Mouse (Mus musculus) MEL (cell line): ENCODE data around the gene Rccd1. TPM values are rescaled to one million over a fixed set of nuclear protein-coding genes. Genes with fewer than 3 reads are reported as not detected.

ENCODE experiments used
- DNase-seq: peaks from one replicate; pipeline ENCODE4 v3.0.0; 2011; ENCODE audit warnings: low read depth, low spot score
- H3K27ac ChIP-seq: 2 replicates; pipeline ENCODE4 v1.5.1; 2012; ENCODE audit warnings: low read depth, mild to moderate bottlenecking, control low read depth, low read length, moderate library complexity; ENCODE audit not compliant: control insufficient read depth
- H3K27me3 ChIP-seq, 2 experiments: fragments of 150-350 bp in 1 of 2; sonication (generic) in 1 of 2; 2 replicates each; pipeline ENCODE4 v1.6.1; 2012; ENCODE audit warnings: low read length in 2 of 2, mild to moderate bottlenecking in 2 of 2, improper control_type of control experiment in 1 of 2, moderate library complexity in 1 of 2; ENCODE audit not compliant: insufficient read depth in 2 of 2, control insufficient read depth in 1 of 2
- H3K36me3 ChIP-seq, 2 experiments: 2 replicates each; pipeline ENCODE4 v1.6.1; 2012 to 2014; ENCODE audit warnings: low read length in 2 of 2, improper control_type of control experiment in 1 of 2, inconsistent platforms in 1 of 2, mild to moderate bottlenecking in 1 of 2; ENCODE audit not compliant: insufficient read depth in 2 of 2, control insufficient read depth in 1 of 2
- H3K4me1 ChIP-seq, 2 experiments: fragments of 150-350 bp in 1 of 2; sonication (generic) in 1 of 2; 2 replicates each; pipeline ENCODE4 v1.6.1; 2012; ENCODE audit warnings: low read length in 2 of 2, improper control_type of control experiment in 1 of 2, mild to moderate bottlenecking in 1 of 2; ENCODE audit not compliant: insufficient read depth in 2 of 2, control insufficient read depth in 1 of 2
- H3K4me3 ChIP-seq, 2 experiments: fragments of 150-350 bp in 1 of 2; sonication (generic) in 1 of 2; 2 replicates each; pipeline ENCODE4 v1.5.1; 2012; ENCODE audit warnings: low read depth in 2 of 2, low read length in 2 of 2, mild to moderate bottlenecking in 2 of 2, moderate library complexity in 2 of 2, control low read depth in 1 of 2, improper control_type of control experiment in 1 of 2; ENCODE audit not compliant: control insufficient read depth in 1 of 2, insufficient read depth in 1 of 2
- H3K79me2 ChIP-seq: 2 replicates; pipeline ENCODE4 v1.6.1; 2012; ENCODE audit warnings: mild to moderate bottlenecking, low read length, moderate library complexity; ENCODE audit not compliant: control insufficient read depth, poor library complexity, insufficient read depth
- H3K9ac ChIP-seq: 2 replicates; pipeline ENCODE4 v1.6.1; 2012; ENCODE audit warnings: low read depth, mild to moderate bottlenecking, control low read depth, low read length, moderate library complexity; ENCODE audit not compliant: control insufficient read depth, poor library complexity, severe bottlenecking
- H3K9me3 ChIP-seq: fragments of 150-350 bp; sonication (generic); replicated peaks from 2 replicates; pipeline ENCODE4 v1.6.1; 2012; ENCODE audit warnings: mild to moderate bottlenecking, low read length, improper control_type of control experiment, moderate library complexity; ENCODE audit not compliant: insufficient read depth
- BHLHE40 ChIP-seq: IDR thresholded peaks from 2 replicates; pipeline ENCODE4 v1.6.1; 2012; ENCODE audit warnings: low read depth, mild to moderate bottlenecking, inconsistent platforms, low read length, improper control_type of control experiment, borderline replicate concordance
- CHD2 ChIP-seq: IDR thresholded peaks from 2 replicates; pipeline ENCODE4 v1.6.1; 2011; ENCODE audit warnings: low read length, improper control_type of control experiment
- E2F4 ChIP-seq: IDR thresholded peaks from 2 replicates; pipeline ENCODE4 v1.6.1; 2011; ENCODE audit warnings: low read depth, low read length, improper control_type of control experiment, borderline replicate concordance
- ELF1 ChIP-seq: IDR thresholded peaks from 2 replicates; pipeline ENCODE4 v1.6.1; 2014; ENCODE audit warnings: low read depth, mild to moderate bottlenecking, inconsistent platforms, low read length, improper control_type of control experiment, moderate library complexity
- EP300 ChIP-seq, 2 experiments: IDR thresholded peaks; 2 replicates each; pipeline ENCODE4 v1.6.1; 2011; ENCODE audit warnings: improper control_type of control experiment in 2 of 2, low read length in 2 of 2, low read depth in 1 of 2, mild to moderate bottlenecking in 1 of 2
- HCFC1 ChIP-seq: IDR thresholded peaks from 2 replicates; pipeline ENCODE4 v1.6.1; 2012; ENCODE audit warnings: low read depth, mild to moderate bottlenecking, inconsistent platforms, low read length, improper control_type of control experiment, moderate library complexity
- JUND ChIP-seq: IDR thresholded peaks from 2 replicates; pipeline ENCODE4 v1.6.1; 2011; ENCODE audit warnings: low read depth, mild to moderate bottlenecking, improper control_type of control experiment, low read length
- KAT2A ChIP-seq: conservative IDR thresholded peaks from 2 replicates; pipeline ENCODE4 v1.6.1; 2012; ENCODE audit warnings: low read depth, low read length, improper control_type of control experiment, inconsistent platforms
- MAFK ChIP-seq: IDR thresholded peaks from 2 replicates; pipeline ENCODE4 v1.6.1; 2011; ENCODE audit warnings: low read depth, mild to moderate bottlenecking, low read length, improper control_type of control experiment, borderline replicate concordance
- MAZ ChIP-seq: IDR thresholded peaks from 2 replicates; pipeline ENCODE4 v1.6.1; 2012; ENCODE audit warnings: low read depth, mild to moderate bottlenecking, inconsistent platforms, low read length, improper control_type of control experiment
- MXI1 ChIP-seq: IDR thresholded peaks from 2 replicates; pipeline ENCODE4 v1.6.1; 2011; ENCODE audit warnings: mild to moderate bottlenecking, low read depth, low read length, improper control_type of control experiment
- MYB ChIP-seq: IDR thresholded peaks from 2 replicates; pipeline ENCODE4 v1.6.1; 2011; ENCODE audit warnings: mild to moderate bottlenecking, low read depth, low read length, improper control_type of control experiment
- MYC ChIP-seq: IDR thresholded peaks from 2 replicates; pipeline ENCODE4 v1.6.1; 2011; ENCODE audit warnings: low read depth, mild to moderate bottlenecking, low read length, improper control_type of control experiment, moderate library complexity
- NELFE ChIP-seq: IDR thresholded peaks from 2 replicates; pipeline ENCODE4 v1.6.1; 2011; ENCODE audit warnings: low read depth, low read length, improper control_type of control experiment
- POLR2A ChIP-seq, 2 experiments: IDR thresholded peaks; 2 replicates each; pipeline ENCODE4 v1.6.1; 2011 to 2012; ENCODE audit warnings: low read length in 2 of 2, mild to moderate bottlenecking in 2 of 2, control low read depth in 1 of 2, improper control_type of control experiment in 1 of 2, low read depth in 1 of 2, moderate library complexity in 1 of 2; ENCODE audit not compliant: control insufficient read depth in 1 of 2, insufficient read depth in 1 of 2, poor library complexity in 1 of 2
- POLR2AphosphoS2 ChIP-seq: IDR thresholded peaks from 2 replicates; pipeline ENCODE4 v1.6.1; 2011; ENCODE audit warnings: low read length, improper control_type of control experiment
- POLR2AphosphoS5 ChIP-seq: IDR thresholded peaks from 2 replicates; pipeline ENCODE4 v1.6.1; 2012; ENCODE audit warnings: low read depth, borderline replicate concordance, mild to moderate bottlenecking, inconsistent platforms, low read length, moderate library complexity, mixed read lengths
- RCOR1 ChIP-seq: IDR thresholded peaks from 2 replicates; pipeline ENCODE4 v1.6.1; 2012; ENCODE audit warnings: low read depth, mild to moderate bottlenecking, inconsistent platforms, low read length, improper control_type of control experiment
- SIN3A ChIP-seq: IDR thresholded peaks from 2 replicates; pipeline ENCODE4 v1.6.1; 2012; ENCODE audit warnings: low read length, improper control_type of control experiment, inconsistent platforms
- SMC3 ChIP-seq: IDR thresholded peaks from 2 replicates; pipeline ENCODE4 v1.6.1; 2011; ENCODE audit warnings: low read depth, low read length, improper control_type of control experiment
- TAL1 ChIP-seq: IDR thresholded peaks from 2 replicates; pipeline ENCODE4 v1.6.1; 2012; ENCODE audit warnings: mild to moderate bottlenecking, inconsistent platforms, low read length, moderate library complexity, mixed read lengths
- TBP ChIP-seq: IDR thresholded peaks from 2 replicates; pipeline ENCODE4 v1.8.0; 2011; ENCODE audit warnings: low read depth, low read length, improper control_type of control experiment
- TCF12 ChIP-seq: IDR thresholded peaks from 2 replicates; pipeline ENCODE4 v1.6.1; 2014; ENCODE audit warnings: low read depth, mild to moderate bottlenecking, inconsistent platforms, low read length, improper control_type of control experiment, moderate library complexity
- UBTF ChIP-seq: IDR thresholded peaks from 2 replicates; pipeline ENCODE4 v1.6.1; 2012; ENCODE audit warnings: low read depth, mild to moderate bottlenecking, inconsistent platforms, low read length, improper control_type of control experiment, moderate library complexity, borderline replicate concordance; ENCODE audit not compliant: insufficient read depth
- USF1 ChIP-seq: IDR thresholded peaks from 2 replicates; pipeline ENCODE4 v1.6.1; 2014; ENCODE audit warnings: low read depth, mild to moderate bottlenecking, inconsistent platforms, low read length, improper control_type of control experiment, moderate library complexity
- ZC3H11A ChIP-seq: IDR thresholded peaks from 2 replicates; pipeline ENCODE4 v1.6.1; 2012; ENCODE audit warnings: low read depth, mild to moderate bottlenecking, inconsistent platforms, low read length, improper control_type of control experiment
- ZMIZ1 ChIP-seq: IDR thresholded peaks from 2 replicates; pipeline ENCODE4 v1.6.1; 2012; ENCODE audit warnings: low read depth, mild to moderate bottlenecking, inconsistent platforms, low read length, improper control_type of control experiment, moderate library complexity
- polyA plus RNA-seq, 2 experiments: library from polyadenylated mRNA; stranded (reverse) in 1 of 2; unstranded in 1 of 2; fragments of >175 nt in 1 of 2; fragments of >200 nt in 1 of 2; gene quantifications; 2 replicates each; pipeline versions ENCODE4 v1.2.1 to v1.2.4; 2012; ENCODE audit warnings: low replicate concordance in 2 of 2, low read depth in 1 of 2; ENCODE audit not compliant: insufficient read length in 2 of 2, insufficient read depth in 1 of 2, missing spikeins in 1 of 2
- total RNA-seq: library from RNA; depleted of rRNA; stranded (reverse); fragments of 300-350 nt; gene quantifications from 2 replicates; pipeline ENCODE4 v1.2.3, GENCODE M21; 2012

Rccd1 gene
- total and polyA plus RNA-seq, 3 experiments = 16.8 to 20.2 TPM; not detected in 1

DNA sequence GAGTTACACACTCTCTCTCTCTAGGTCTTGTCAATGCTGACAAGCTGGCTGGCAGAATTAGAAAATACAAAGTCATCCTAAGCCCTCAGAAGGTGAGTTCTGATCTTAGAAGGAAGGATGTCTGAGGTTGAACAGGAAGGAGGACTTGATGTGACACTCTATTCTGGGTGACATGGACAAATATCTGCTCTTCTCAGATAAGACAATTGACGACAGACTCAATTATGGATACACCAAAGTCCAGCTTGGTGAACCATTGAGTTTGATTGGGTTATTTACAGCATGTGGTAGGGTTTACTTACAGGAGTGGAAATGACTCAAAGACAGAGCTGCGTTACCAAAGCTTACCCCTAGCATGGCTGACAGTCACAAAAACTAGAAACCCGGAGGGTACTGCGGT, 47.9 kb downstream of the Rccd1 start:
- Histone ChIP-seq H3K27ac (no peak overlapping the region), H3K4me1 (no peaks in the 10 kb centered on the region), H3K36me3 (peaks cover 0 to 17% of the 10 kb centered on the region in 2 experiments; a peak in 2 of 4 replicates), H3K79me2 (peaks cover 2% of the 10 kb centered on the region; the same call in 1 of the 2 replicates), H3K4me3 (no peak overlapping the region), H3K9ac (no peak overlapping the region), H3K9me3 (no peaks in the 10 kb centered on the region), H3K27me3 (no peaks in the 10 kb centered on the region)
- DNase-seq = no peak
- TF ChIP-seq MYB = no peak
- no peak for TF ChIP-seq POLR2AphosphoS5
- no peak for TF ChIP-seq MAZ
- TF ChIP-seq CHD2 = no peak
- TF ChIP-seq E2F4 = no peak
- no peak; the same call in 1 of the 2 replicates for TF ChIP-seq TAL1
- TF ChIP-seq UBTF = no peak
- TF ChIP-seq ZMIZ1 = no peak
- no peak for TF ChIP-seq ZC3H11A
- no peak for TF ChIP-seq KAT2A
- TF ChIP-seq HCFC1 = no peak
- no peak for TF ChIP-seq ELF1
- no peak for TF ChIP-seq POLR2A (IDR thresholded peaks at IDR 0.05; ENCODE audit: control insufficient read depth in 1 of 2, insufficient read depth in 1 of 2, low read depth in 1 of 2, low read length in 2 of 2, poor library complexity in 1 of 2)
- TF ChIP-seq JUND = no peak
- TF ChIP-seq BHLHE40 = no peak
- TF ChIP-seq MAFK = no peak
- TF ChIP-seq MXI1 = no peak

DNA sequence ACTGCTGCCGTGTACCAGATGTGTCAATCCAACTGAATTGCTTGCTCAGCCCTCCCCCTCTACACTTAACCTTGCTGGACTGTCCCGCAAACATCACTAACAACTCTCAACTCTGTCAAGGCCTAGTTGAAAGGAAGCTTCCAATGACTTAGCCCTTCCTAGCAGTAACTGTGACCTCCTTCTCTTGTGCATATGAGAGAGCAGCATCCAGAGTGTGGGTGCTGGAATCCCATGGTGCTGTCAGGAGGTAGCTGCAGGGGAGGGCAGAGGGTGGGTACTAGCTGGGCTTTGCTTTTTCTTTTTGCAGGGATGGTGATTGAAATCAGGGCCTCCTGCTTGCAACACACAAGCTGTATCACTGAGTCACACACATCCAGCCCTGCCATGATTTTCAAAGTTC, 50.8 kb downstream of the Rccd1 start:
- Histone ChIP-seq H3K4me3 (no peak overlapping the region), H3K9me3 (no peaks in the 10 kb centered on the region), H3K36me3 (peaks cover 13% of the 10 kb centered on the region in 2 experiments), H3K4me1 (peaks cover 4 to 9% of the 10 kb centered on the region in 2 experiments), H3K27ac (no peak overlapping the region), H3K27me3 (no peaks in the 10 kb centered on the region), H3K9ac (no peak overlapping the region), H3K79me2 (peaks cover 16% of the 10 kb centered on the region)
- no peak for DNase-seq
- TF ChIP-seq TCF12 (no peak), ZC3H11A (no peak), SIN3A (no peak), POLR2AphosphoS2 (no peak), SMC3 (no peak), EP300 (IDR thresholded peaks at IDR 0.05; ENCODE audit: low read depth in 1 of 2, low read length in 2 of 2) (no peak), NELFE (no peak), USF1 (no peak), ELF1 (no peak), POLR2A (IDR thresholded peaks at IDR 0.05; ENCODE audit: control insufficient read depth in 1 of 2, insufficient read depth in 1 of 2, low read depth in 1 of 2, low read length in 2 of 2, poor library complexity in 1 of 2) (no peak), RCOR1 (no peak), TBP (no peak), MYC (no peak)
